Mouse (Mus musculus): ENCODE results near the gene Gm21731.

The Gm21731 gene

DNA sequence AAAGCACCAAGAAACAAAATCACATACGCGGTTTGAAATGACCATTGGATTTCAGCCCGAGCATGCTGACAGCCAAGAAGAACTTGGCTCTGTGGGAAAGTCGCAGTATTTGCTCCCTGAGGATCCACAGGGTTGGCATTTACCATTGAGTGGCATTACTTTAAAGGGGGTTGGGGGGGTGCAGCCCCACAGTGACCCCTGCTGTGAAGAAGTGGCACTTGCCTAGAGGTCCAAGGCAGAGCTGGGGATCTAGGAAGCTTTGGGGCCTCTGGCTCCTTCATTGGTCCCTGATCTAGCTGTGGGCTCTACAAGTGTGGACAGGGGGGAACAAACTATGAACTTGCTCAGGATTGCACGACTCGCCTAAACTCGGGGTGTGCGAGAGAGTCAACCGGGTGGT, 39.9 kb downstream of the Gm21731 start:
- H3K4me1 ChIP-seq (replicated peaks; ENCODE audit: low read depth, low read length), result no peaks in the 10 kb centered on the region
- no peaks in the 10 kb centered on the region for H3K36me3 ChIP-seq (ENCODE audit: insufficient read depth, low read length)
- H3K27me3 ChIP-seq (ENCODE audit: insufficient read depth, low read length), result 0 out of 2 replicates have a peak, but pooled peaks cover 2% of the 10 kb centered on the region
- no peaks in the 10 kb centered on the region for H3K9me3 ChIP-seq (ENCODE audit: low read length)
- H3K4me3 ChIP-seq (replicated peaks; ENCODE audit: low read length), result no peak overlapping the region
- TF ChIP-seq POU5F1 (IDR thresholded peaks at IDR 0.05; ENCODE audit: borderline replicate concordance, low read length), result no peak
- no peak for TF ChIP-seq NANOG (IDR thresholded peaks at IDR 0.05; ENCODE audit: borderline replicate concordance, low read length)
- no peak for TF ChIP-seq CTCF (conservative IDR thresholded peaks at IDR 0.05; ENCODE audit: low read length)
